Mouse (Mus musculus): ENCODE measurements around the gene Esrrg. TPM values are rescaled to one million over a fixed set of nuclear protein-coding genes. Genes with fewer than 3 reads are reported as not detected.
A peak's percentile ranks its signal among the peaks of the same experiment; 100 is the strongest.

Esrrg gene
- total and polyA plus RNA-seq, 3 experiments, result 0.01 TPM; not detected in 2

- no peak overlapping the region for H3K27ac ChIP-seq (ENCODE audit: control insufficient read depth, low read depth, low read length)
- H3K36me3 ChIP-seq (ENCODE audit: control insufficient read depth in 1 of 2, insufficient read depth in 2 of 2, low read length in 2 of 2), result no peaks in the 10 kb centered on the region
- H3K9me3 ChIP-seq (replicated peaks; ENCODE audit: insufficient read depth, low read length), result no peaks in the 10 kb centered on the region
- TF ChIP-seq UBTF (IDR thresholded peaks at IDR 0.05; ENCODE audit: borderline replicate concordance, insufficient read depth, low read depth, low read length) (no peak), ETS1 (IDR thresholded peaks at IDR 0.05; ENCODE audit: low read depth, low read length) (no peak), RCOR1 (IDR thresholded peaks at IDR 0.05; ENCODE audit: low read depth, low read length) (0 out of 2 replicates have a peak, but pooled peaks have one; percentile 13)
- no peaks in the 10 kb centered on the region; a peak in 1 of 4 replicates for H3K27me3 ChIP-seq (ENCODE audit: control insufficient read depth in 1 of 2, insufficient read depth in 2 of 2, low read length in 2 of 2)
- no peaks in the 10 kb centered on the region for H3K79me2 ChIP-seq (ENCODE audit: control insufficient read depth, insufficient read depth, low read length, poor library complexity)
- DNase-seq (ENCODE audit: low read depth, low spot score), result no peak
- H3K4me1 ChIP-seq (ENCODE audit: control insufficient read depth in 1 of 2, insufficient read depth in 2 of 2, low read length in 2 of 2), result no peaks in the 10 kb centered on the region
- H3K4me3 ChIP-seq (ENCODE audit: control insufficient read depth in 1 of 2, insufficient read depth in 1 of 2, low read depth in 2 of 2, low read length in 2 of 2), result no peak overlapping the region
- H3K9ac ChIP-seq (ENCODE audit: control insufficient read depth, low read depth, low read length, poor library complexity, severe bottlenecking), result no peak overlapping the region
Measured at GRCm38 (mm10) chr1:188207421-188207820, 598.8 kb downstream of the Esrrg start.

- Histone ChIP-seq H3K9me3 (replicated peaks; ENCODE audit: insufficient read depth, low read length) (no peaks in the 10 kb centered on the region), H3K4me1 (ENCODE audit: control insufficient read depth in 1 of 2, insufficient read depth in 2 of 2, low read length in 2 of 2) (no peaks in the 10 kb centered on the region), H3K36me3 (ENCODE audit: control insufficient read depth in 1 of 2, insufficient read depth in 2 of 2, low read length in 2 of 2) (no peaks in the 10 kb centered on the region), H3K4me3 (ENCODE audit: control insufficient read depth in 1 of 2, insufficient read depth in 1 of 2, low read depth in 2 of 2, low read length in 2 of 2) (no peak overlapping the region), H3K79me2 (ENCODE audit: control insufficient read depth, insufficient read depth, low read length, poor library complexity) (no peaks in the 10 kb centered on the region), H3K9ac (ENCODE audit: control insufficient read depth, low read depth, low read length, poor library complexity, severe bottlenecking) (no peak overlapping the region), H3K27ac (ENCODE audit: control insufficient read depth, low read depth, low read length) (no peak overlapping the region), H3K27me3 (ENCODE audit: control insufficient read depth in 1 of 2, insufficient read depth in 2 of 2, low read length in 2 of 2) (peaks cover 0 to 2% of the 10 kb centered on the region in 2 experiments; a peak in 1 of 4 replicates)
- TF ChIP-seq JUND (IDR thresholded peaks at IDR 0.05; ENCODE audit: low read depth, low read length), result no peak
- no peak for TF ChIP-seq MEF2A (IDR thresholded peaks at IDR 0.05; ENCODE audit: extremely low read depth, insufficient replicate concordance, low read depth, low read length, poor library complexity, severe bottlenecking)
- no peak for TF ChIP-seq EP300 (IDR thresholded peaks at IDR 0.05; ENCODE audit: low read depth in 1 of 2, low read length in 2 of 2)
- no peak for TF ChIP-seq RAD21 (IDR thresholded peaks at IDR 0.05; ENCODE audit: low read depth, low read length)
- TF ChIP-seq POLR2AphosphoS5 (IDR thresholded peaks at IDR 0.05; ENCODE audit: borderline replicate concordance, low read depth, low read length), result no peak
- no peak for TF ChIP-seq TCF12 (IDR thresholded peaks at IDR 0.05; ENCODE audit: low read depth, low read length)
- no peak for TF ChIP-seq POLR2A (IDR thresholded peaks at IDR 0.05; ENCODE audit: control insufficient read depth in 1 of 2, insufficient read depth in 1 of 2, low read depth in 1 of 2, low read length in 2 of 2, poor library complexity in 1 of 2)
- no peak for TF ChIP-seq CHD1 (IDR thresholded peaks at IDR 0.05; ENCODE audit: low read depth, low read length)
- TF ChIP-seq RCOR1 (IDR thresholded peaks at IDR 0.05; ENCODE audit: low read depth, low read length), result no peak
- no peak for TF ChIP-seq MAFK (IDR thresholded peaks at IDR 0.05; ENCODE audit: borderline replicate concordance, low read depth, low read length)
- TF ChIP-seq GATA1 (IDR thresholded peaks at IDR 0.05; ENCODE audit: low read depth, low read length), result no peak
- TF ChIP-seq ETS1 (IDR thresholded peaks at IDR 0.05; ENCODE audit: low read depth, low read length), result no peak
- no peak for TF ChIP-seq MAX (IDR thresholded peaks at IDR 0.05; ENCODE audit: low read length)
- TF ChIP-seq TAL1 (IDR thresholded peaks at IDR 0.05; ENCODE audit: low read length), result no peak
- TF ChIP-seq BHLHE40 (IDR thresholded peaks at IDR 0.05; ENCODE audit: borderline replicate concordance, low read depth, low read length), result no peak
- TF ChIP-seq GABPA (IDR thresholded peaks at IDR 0.05; ENCODE audit: low read depth, low read length), result no peak
- no peak for TF ChIP-seq ZKSCAN1 (IDR thresholded peaks at IDR 0.05; ENCODE audit: low read depth, low read length)
- TF ChIP-seq NRF1 (IDR thresholded peaks at IDR 0.05; ENCODE audit: insufficient read depth, low read depth, low read length, poor library complexity, severe bottlenecking), result no peak
- no peak for DNase-seq (ENCODE audit: low read depth, low spot score)
Measured at GRCm38 (mm10) chr1:188209025-188209424, 600.4 kb downstream of the Esrrg start.
